Comparison of ENCODE assay signal across 9 mouse cellular contexts in the genomic region with DNA sequence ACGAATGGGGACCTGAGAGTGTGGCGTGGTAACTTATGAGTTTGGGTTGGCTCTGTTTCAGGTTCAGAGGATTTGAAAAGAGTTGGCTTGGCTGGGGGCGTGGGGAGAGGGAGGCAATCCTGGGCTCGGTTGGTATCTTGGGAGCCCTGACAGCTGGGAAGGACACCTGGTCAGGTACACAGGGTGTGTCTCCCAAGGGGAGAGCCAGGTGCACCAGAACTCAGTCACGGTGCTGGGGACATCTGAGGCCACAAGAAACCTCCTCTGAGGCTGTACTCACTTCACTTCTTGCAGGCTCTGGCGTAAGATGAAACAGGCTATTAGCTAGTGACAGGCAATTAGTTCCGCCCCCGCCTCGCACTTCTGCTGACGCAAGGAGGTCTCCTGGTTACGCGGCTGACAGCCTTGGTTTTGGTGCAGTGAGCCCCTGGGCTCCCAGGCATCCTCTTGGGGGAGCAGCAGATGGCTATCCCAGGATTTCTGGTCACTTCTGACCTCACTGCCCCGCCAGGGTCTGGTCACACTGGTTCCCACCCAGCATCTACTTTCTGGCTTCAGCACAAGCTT. TPM values are rescaled to one million over a fixed set of nuclear protein-coding genes. Genes with fewer than 3 reads are reported as not detected.
DNase-seq lines count a peak whose midpoint lies in the region; ATAC-seq lines count a peak whose summit lies in the region.
"Had no signal": no experiment of that assay in that cellular context is flagged by ENCODE, and none has a peak within 500 bp of the region (broad histone marks: within the 10 kb centered on the region; RNA-seq: fewer than 3 reads in every experiment).

No protein-coding gene starts in this region.

- WGBS in forebrain, embryonic 16.5 days: 24% methylated on average over 13 of the region's 13 CpGs
- WGBS in limb, embryonic 13.5 days: 23% methylated on average over 13 of the region's 13 CpGs

- peak; percentile 41 to 45 for DNase-seq in spleen, postnatal 36 days (ENCODE audit: low spot score in 2 of 2)
- no peak for DNase-seq in spleen, postnatal 14 days (ENCODE audit: low spot score in 2 of 2)
- DNase-seq in right cerebral cortex, adult 2 months (ENCODE audit: low spot score in 2 of 2): peak; percentile 65 to 70
- no peak for DNase-seq in heart, postnatal 10 days
- DNase-seq in urinary bladder, postnatal 10 days (ENCODE audit: low spot score): no peak
- DNase-seq in cerebellum, adult 9-11 months: no peak

- peaks cover 58% of the 10 kb centered on the region for H3K4me1 ChIP-seq in forebrain, embryonic 16.5 days (replicated peaks; ENCODE audit: control insufficient read depth, insufficient read depth, low read length)
- H3K4me1 ChIP-seq in limb, embryonic 13.5 days: peaks cover 62% of the 10 kb centered on the region

- H3K9ac ChIP-seq in forebrain, embryonic 16.5 days (replicated peaks; ENCODE audit: low read depth, low read length): no peak overlapping the region
- 0 out of 2 replicates have a peak overlapping the region, but pooled peaks have one; percentile 0 for H3K9ac ChIP-seq in limb, embryonic 13.5 days

- H3K9me3 ChIP-seq in forebrain, embryonic 16.5 days (ENCODE audit: control insufficient read depth, low read length): no peaks in the 10 kb centered on the region
- H3K9me3 ChIP-seq in limb, embryonic 13.5 days: no peaks in the 10 kb centered on the region

- 0 out of 2 replicates have a peak, but pooled peaks have one; percentile 15 for ATAC-seq in forebrain, embryonic 16.5 days
- ATAC-seq in limb, embryonic 13.5 days (ENCODE audit: low FRiP score, low read depth): no peak

- H3K36me3 ChIP-seq in forebrain, embryonic 16.5 days (ENCODE audit: control insufficient read depth, insufficient read depth): no peaks in the 10 kb centered on the region
- H3K36me3 ChIP-seq in limb, embryonic 13.5 days: no peaks in the 10 kb centered on the region

- H3K27ac ChIP-seq in forebrain, embryonic 16.5 days (ENCODE audit: low read length): no peak overlapping the region
- no peak overlapping the region for H3K27ac ChIP-seq in limb, embryonic 13.5 days

- no peak overlapping the region for H3K4me3 ChIP-seq in forebrain, embryonic 16.5 days (replicated peaks; ENCODE audit: low read length)
- H3K4me3 ChIP-seq in limb, embryonic 13.5 days: no peak overlapping the region
- H3K4me3 ChIP-seq: myocyte had no signal

- H3K4me2 ChIP-seq in forebrain, embryonic 16.5 days (ENCODE audit: low read length): no peak overlapping the region
- H3K4me2 ChIP-seq in limb, embryonic 13.5 days (replicated peaks): no peak overlapping the region

- intact Hi-C loops in heart, postnatal 10 days (cut with DNase I): no loop called here

- H3K27me3 ChIP-seq in forebrain, embryonic 16.5 days (replicated peaks; ENCODE audit: control insufficient read depth, insufficient read depth, low read length): no peaks in the 10 kb centered on the region
- peaks cover 20% of the 10 kb centered on the region for H3K27me3 ChIP-seq in limb, embryonic 13.5 days

RNA-seq across cellular contexts. Expression of gene Parvg, which starts 24.9 kb away (rescaled TPM):
- polyA plus RNA-seq in forebrain, embryonic 16.5 days (2015; fragmentation: Nextera tagmentation; extraction: Ambion mirVana): 0.84 and 1.0 TPM in 2 replicates
- polyA plus RNA-seq in limb, embryonic 13.5 days (2015; fragmentation: Nextera tagmentation; extraction: Ambion mirVana): 1.6 and 2.0 TPM in 2 replicates
- total RNA-seq in heart, postnatal 10 days (2021): 1 to 10 TPM; 1.7 to 2.5 TPM

Comparison
In these comparisons a context has a peak if more than half of its experiments do, and no peak if none do; other contexts are left out.
1. DNase-seq: peak in spleen, postnatal 36 days (2 of 2) and right cerebral cortex, adult 2 months (2 of 2); none in spleen, postnatal 14 days (0 of 2), heart, postnatal 10 days (0 of 2), urinary bladder, postnatal 10 days (single experiment) and cerebellum, adult 9-11 months (single experiment).